Mouse (Mus musculus): ENCODE measurements around the gene Cog6. TPM values are rescaled to one million over a fixed set of nuclear protein-coding genes. Genes with fewer than 3 reads are reported as not detected.

Gene Cog6
- polyA plus RNA-seq (2021; fragmentation: Nextera tagmentation): 24.5 and 31.0 TPM in 2 replicates
- long read RNA-seq, experiment 1, transcript Cog6-201 (19 exons, 3,182 nt): major isoform, 331 of 372 reads
- long read RNA-seq, experiment 1, partial matches to known transcripts: 15 of 372 reads
- long read RNA-seq, experiment 1, other reads (novel, unspliced or antisense): 25 of 372 reads
- long read RNA-seq, experiment 2, transcript Cog6-201 (19 exons, 3,182 nt): major isoform, 25 of 41 reads
- long read RNA-seq, experiment 2, transcript Cog6-202 (13 exons, 1,504 nt): minor isoform, 5 of 41 reads
- long read RNA-seq, experiment 2, partial matches to known transcripts: 6 of 41 reads
- long read RNA-seq, experiment 2, other reads (novel, unspliced or antisense): 3 of 41 reads

DNA sequence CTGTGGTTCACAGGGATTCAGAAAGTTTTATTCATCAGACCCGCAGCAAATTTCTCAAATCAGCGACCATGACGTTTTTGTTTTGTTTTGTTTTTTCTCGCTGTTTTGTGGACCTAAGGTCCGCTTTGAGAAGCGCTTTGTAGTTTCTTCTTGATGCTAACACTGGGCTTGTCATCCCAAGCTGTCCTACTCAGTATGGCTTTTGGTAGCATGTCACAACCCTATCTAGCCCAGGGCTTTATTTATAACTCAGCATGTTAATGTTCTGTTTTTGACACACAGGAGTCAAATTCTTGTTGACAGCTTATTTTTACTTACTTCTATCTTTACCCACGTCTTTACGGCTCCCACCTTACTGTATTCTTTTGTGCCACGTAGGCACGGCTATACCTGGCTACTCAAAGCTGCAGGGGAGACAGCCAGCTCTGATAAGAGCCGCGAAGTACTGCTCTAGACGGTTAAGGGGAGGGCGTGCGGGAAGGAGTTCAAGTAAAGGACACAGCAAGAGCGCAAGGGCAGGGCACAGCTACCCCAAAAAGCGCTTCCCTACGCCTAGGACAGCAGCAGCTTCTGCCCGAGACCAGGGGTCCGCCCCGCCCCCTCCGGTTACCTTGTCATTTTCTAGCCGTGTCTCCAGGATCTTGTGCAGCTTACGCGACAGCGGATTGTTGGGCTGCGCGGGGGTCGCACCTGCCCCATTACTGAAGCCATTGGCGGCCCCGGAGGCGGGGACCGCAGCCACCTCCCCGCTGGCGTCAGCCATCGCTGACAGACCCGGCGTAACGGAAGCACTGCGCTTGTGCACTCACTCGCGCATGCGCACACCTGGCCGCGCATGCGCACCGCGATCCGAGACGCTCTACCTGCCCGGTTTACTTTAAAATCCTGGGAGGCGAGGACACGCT lies at the start of gene Cog6:
Cog6 (minus strand) TSS at position 802 of the 905 bp plus-strand sequence.

GRCm38 (mm10) chr3:53041411-53042239 lies 24.6 kb upstream of the Cog6 start, which contains the start of gene Lhfp:
TSS of gene Lhfp (plus strand) at chr3:53041528.

Other genes with a start within 250 kb of the Cog6 start
- 24.3 and 38.2 TPM in 2 replicates for gene Lhfp, start 24.3 kb upstream of the Cog6 start, polyA plus RNA-seq (2021; fragmentation: Nextera tagmentation)

Data from left cerebral cortex, adult 6 months (tissue).